Mouse (Mus musculus): ENCODE results near the gene Rab39. TPM values are rescaled to one million over a fixed set of nuclear protein-coding genes. Genes with fewer than 3 reads are reported as not detected.

Gene Rab39
- 0.56 and 0.60 TPM in 2 replicates for total RNA-seq (2017)

GRCm38 (mm10) chr9:53705992-53706696 is at the start of gene Rab39:
Gene Rab39, minus strand, starts transcription at chr9:53706232.
- peak; percentile 93 to 94 for ATAC-seq (replicated peaks in 1 of 2; ENCODE audit: insufficient read depth in 1 of 2, low FRiP score in 2 of 2, low TSS enrichment in 1 of 2, low read depth in 1 of 2, poor library complexity in 2 of 2, severe bottlenecking in 2 of 2)

DNA sequence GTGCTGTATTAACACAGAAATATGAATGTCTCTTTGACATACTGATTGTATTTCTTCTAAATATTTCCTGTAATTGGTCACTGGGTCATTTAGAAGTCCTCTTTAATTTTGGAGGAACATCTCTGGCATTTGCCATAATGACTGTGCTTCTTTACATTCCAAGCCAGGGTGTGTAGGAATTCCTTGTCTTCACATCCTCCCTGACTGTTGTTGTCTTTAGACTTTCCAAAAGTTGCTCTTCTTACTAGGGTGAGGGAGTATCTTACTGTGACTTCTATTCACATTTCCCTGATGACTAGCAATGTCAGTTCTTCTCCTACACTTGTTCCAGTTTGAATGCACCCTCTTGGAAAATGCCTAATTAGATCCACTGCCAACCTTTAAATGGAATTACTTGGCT is 48.8 kb upstream of the Rab39 start:
- ATAC-seq (replicated peaks in 1 of 2; ENCODE audit: insufficient read depth in 1 of 2, low FRiP score in 2 of 2, low TSS enrichment in 1 of 2, low read depth in 1 of 2, poor library complexity in 2 of 2, severe bottlenecking in 2 of 2) = no peak

- ATAC-seq (replicated peaks in 1 of 2; ENCODE audit: insufficient read depth in 1 of 2, low FRiP score in 2 of 2, low TSS enrichment in 1 of 2, low read depth in 1 of 2, poor library complexity in 2 of 2, severe bottlenecking in 2 of 2) = 0 out of 4 replicates have a peak, but pooled peaks of 1 of the 2 experiments have one; percentile 27
These were observed 44.9 kb upstream of the Rab39 start for GRCm38 (mm10) chr9:53750899-53751298.

DNA sequence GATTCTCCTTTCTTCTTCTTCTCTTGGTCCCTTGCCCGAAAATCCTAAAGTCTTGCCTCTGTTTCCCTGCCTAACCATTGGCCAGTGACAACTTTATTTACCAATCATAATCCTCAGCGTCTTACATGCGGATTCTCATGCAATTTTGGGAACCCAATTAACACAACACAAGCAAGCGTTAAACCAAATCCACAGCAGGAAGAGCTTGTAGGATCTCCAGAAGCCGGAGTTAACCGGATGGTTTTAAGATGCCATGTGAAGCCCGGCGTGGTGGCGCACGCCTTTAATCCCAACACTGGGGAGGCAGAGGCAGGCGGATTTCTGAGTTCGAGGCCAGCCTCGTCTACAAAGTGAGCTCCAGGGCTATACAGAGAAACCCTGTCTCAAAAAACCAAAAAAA is 44.4 kb upstream of the Rab39 start:
- no peak for ATAC-seq (replicated peaks in 1 of 2; ENCODE audit: insufficient read depth in 1 of 2, low FRiP score in 2 of 2, low TSS enrichment in 1 of 2, low read depth in 1 of 2, poor library complexity in 2 of 2, severe bottlenecking in 2 of 2)

- ATAC-seq (replicated peaks in 1 of 2; ENCODE audit: insufficient read depth in 1 of 2, low FRiP score in 2 of 2, low TSS enrichment in 1 of 2, low read depth in 1 of 2, poor library complexity in 2 of 2, severe bottlenecking in 2 of 2) = no peak
These were observed 34.9 kb upstream of the Rab39 start for GRCm38 (mm10) chr9:53740829-53741404.

DNA sequence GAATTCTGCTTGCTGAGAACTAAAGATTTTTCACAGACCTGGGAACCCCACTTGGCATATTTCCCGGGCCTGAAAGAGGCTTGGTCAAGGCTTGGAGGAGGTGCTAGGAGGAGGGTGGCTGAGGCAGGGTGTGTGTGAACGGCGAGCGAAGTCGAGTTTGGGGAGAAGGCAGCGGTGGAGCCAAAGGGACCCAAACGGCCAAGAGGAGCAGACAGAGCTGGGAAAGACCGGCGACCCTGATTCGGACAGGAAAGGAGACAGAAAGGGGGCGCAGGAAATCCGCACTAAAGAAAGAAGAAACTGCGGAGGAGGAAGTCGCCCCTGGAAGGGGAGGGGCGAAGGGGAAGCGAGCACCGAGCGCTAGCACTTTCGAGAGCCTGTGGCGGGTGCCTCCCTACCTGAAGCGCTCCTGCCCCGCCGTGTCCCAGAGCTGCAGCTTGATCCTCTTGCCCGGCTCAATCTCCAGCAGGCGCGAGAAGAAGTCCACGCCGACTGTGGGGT is 491 bp downstream of the Rab39 start:
- peak; percentile 18 to 23; a peak in 2 of 4 replicates for ATAC-seq (replicated peaks in 1 of 2; ENCODE audit: insufficient read depth in 1 of 2, low FRiP score in 2 of 2, low TSS enrichment in 1 of 2, low read depth in 1 of 2, poor library complexity in 2 of 2, severe bottlenecking in 2 of 2)

GRCm38 (mm10) chr9:53702991-53703390 is 3.0 kb downstream of the Rab39 start:
- ATAC-seq (replicated peaks in 1 of 2; ENCODE audit: insufficient read depth in 1 of 2, low FRiP score in 2 of 2, low TSS enrichment in 1 of 2, low read depth in 1 of 2, poor library complexity in 2 of 2, severe bottlenecking in 2 of 2) = no peak

DNA sequence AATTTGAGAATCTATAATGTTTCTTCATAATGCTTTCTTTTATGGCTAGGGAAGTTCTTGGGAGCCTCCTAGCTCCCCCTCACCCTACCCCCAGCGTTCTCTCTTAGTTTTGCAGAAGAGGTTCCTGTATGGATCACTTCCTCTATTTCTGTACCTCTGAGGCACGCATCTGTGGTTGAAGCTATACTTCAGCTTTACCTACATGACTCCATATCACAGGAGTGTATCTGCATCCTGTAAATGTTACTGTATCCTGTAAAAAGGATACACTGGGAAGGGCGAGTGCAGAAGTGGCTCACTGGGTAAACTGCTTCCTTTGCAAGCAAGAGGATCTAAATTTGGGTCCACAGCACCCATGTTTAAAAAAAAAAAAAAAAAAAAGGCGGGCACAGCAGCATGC is 5.5 kb downstream of the Rab39 start:
- peak; percentile 49 to 64 for ATAC-seq (replicated peaks in 1 of 2; ENCODE audit: insufficient read depth in 1 of 2, low FRiP score in 2 of 2, low TSS enrichment in 1 of 2, low read depth in 1 of 2, poor library complexity in 2 of 2, severe bottlenecking in 2 of 2)

DNA sequence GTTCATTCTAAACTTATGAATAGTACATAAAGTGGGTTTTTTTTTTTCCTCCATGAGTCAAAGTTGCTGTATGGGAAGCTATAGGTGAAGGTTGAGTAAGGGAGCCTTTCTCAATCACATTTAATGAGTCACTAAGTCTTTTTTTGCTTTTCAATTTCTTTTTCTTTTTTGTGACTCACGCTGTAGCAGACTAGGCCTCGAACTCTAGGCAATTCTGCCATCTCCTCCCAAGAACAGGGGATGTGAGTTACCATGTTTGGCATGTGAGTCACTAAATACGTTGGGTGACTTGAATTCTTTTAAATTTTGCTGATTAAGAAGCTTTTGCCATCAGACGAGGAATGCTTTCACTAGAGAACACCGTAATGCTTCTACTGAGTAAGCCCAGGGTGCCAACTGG is 10.2 kb downstream of the Rab39 start:
- ATAC-seq (replicated peaks in 1 of 2; ENCODE audit: insufficient read depth in 1 of 2, low FRiP score in 2 of 2, low TSS enrichment in 1 of 2, low read depth in 1 of 2, poor library complexity in 2 of 2, severe bottlenecking in 2 of 2) = no peak

DNA sequence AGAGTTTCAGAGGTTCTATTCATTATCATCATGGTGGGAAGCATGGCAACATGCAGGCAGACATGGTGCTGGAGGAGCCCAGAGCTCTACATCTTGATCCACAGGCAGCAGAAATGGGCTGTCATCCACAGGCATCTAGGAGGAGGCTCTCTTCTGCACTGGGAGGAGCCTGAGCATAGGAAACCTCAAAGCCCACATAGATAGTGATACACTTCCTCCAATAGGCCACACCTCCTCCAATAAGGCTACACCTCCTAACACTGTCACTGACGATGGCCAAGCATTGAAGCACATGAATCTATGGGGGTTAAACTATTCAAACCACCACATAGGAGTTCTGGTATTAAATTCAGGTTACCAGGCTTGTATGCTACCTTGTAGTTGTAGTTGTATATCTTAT is 12.3 kb downstream of the Rab39 start:
- peak; percentile 85 to 93 for ATAC-seq (replicated peaks in 1 of 2; ENCODE audit: insufficient read depth in 1 of 2, low FRiP score in 2 of 2, low TSS enrichment in 1 of 2, low read depth in 1 of 2, poor library complexity in 2 of 2, severe bottlenecking in 2 of 2)

- ATAC-seq (replicated peaks in 1 of 2; ENCODE audit: insufficient read depth in 1 of 2, low FRiP score in 2 of 2, low TSS enrichment in 1 of 2, low read depth in 1 of 2, poor library complexity in 2 of 2, severe bottlenecking in 2 of 2) = no peak
These were observed 14.0 kb downstream of the Rab39 start for GRCm38 (mm10) chr9:53691745-53692670.

DNA sequence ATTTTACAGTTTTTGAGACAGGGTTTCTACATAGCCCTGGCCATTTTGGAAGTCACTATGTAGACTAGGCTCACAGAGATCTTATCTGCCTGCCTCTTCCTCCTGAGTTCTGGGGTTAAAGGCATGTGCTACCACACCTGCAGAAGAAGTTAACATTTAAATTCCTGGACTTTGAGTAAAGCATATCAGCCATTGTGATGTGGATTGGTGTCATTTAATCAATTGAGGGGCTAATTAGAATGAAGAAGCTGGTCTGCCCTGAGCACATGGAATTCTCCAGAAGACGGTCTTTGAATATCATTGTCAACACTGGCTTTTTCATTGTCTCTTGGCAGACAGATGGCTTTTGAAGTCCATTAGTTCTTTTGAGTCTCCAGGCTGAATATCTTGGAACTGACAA is 25.2 kb downstream of the Rab39 start:
- ATAC-seq (replicated peaks in 1 of 2; ENCODE audit: insufficient read depth in 1 of 2, low FRiP score in 2 of 2, low TSS enrichment in 1 of 2, low read depth in 1 of 2, poor library complexity in 2 of 2, severe bottlenecking in 2 of 2) = no peak

GRCm38 (mm10) chr9:53676921-53677320 is 29.1 kb downstream of the Rab39 start:
- no peak for ATAC-seq (replicated peaks in 1 of 2; ENCODE audit: insufficient read depth in 1 of 2, low FRiP score in 2 of 2, low TSS enrichment in 1 of 2, low read depth in 1 of 2, poor library complexity in 2 of 2, severe bottlenecking in 2 of 2)

DNA sequence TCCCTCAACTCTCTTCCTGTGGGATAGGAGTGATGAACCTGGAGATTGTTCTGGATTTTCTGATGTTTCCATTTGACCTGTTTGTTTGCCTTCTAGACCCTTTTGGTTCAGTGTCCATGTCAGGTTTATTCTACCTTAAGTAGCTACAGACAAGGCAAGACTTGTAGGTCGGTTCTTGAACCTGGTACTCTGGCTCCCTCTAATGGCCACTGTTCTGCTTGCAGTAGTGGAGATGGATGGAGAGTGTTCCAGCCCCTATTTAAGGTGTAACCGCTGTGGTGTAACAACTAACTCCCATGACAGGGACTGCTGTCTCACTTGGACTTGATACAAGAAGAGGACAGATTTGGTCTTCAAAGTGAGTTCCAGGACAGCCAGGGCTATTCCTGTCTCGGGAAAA is 32.5 kb downstream of the Rab39 start:
- ATAC-seq (replicated peaks in 1 of 2; ENCODE audit: insufficient read depth in 1 of 2, low FRiP score in 2 of 2, low TSS enrichment in 1 of 2, low read depth in 1 of 2, poor library complexity in 2 of 2, severe bottlenecking in 2 of 2) = peak; percentile 73 to 93

GRCm38 (mm10) chr9:53669680-53670219 is 36.3 kb downstream of the Rab39 start, which contains the start of gene Cul5:
Gene Cul5, minus strand, starts transcription at chr9:53670014.
- no peak for ATAC-seq (replicated peaks in 1 of 2; ENCODE audit: insufficient read depth in 1 of 2, low FRiP score in 2 of 2, low TSS enrichment in 1 of 2, low read depth in 1 of 2, poor library complexity in 2 of 2, severe bottlenecking in 2 of 2)

- peak; percentile 84 to 87 for ATAC-seq (replicated peaks in 1 of 2; ENCODE audit: insufficient read depth in 1 of 2, low FRiP score in 2 of 2, low TSS enrichment in 1 of 2, low read depth in 1 of 2, poor library complexity in 2 of 2, severe bottlenecking in 2 of 2)
These were observed 38.9 kb downstream of the Rab39 start for GRCm38 (mm10) chr9:53667020-53667669.

GRCm38 (mm10) chr9:53666665-53667019 is 39.4 kb downstream of the Rab39 start:
- ATAC-seq (replicated peaks in 1 of 2; ENCODE audit: insufficient read depth in 1 of 2, low FRiP score in 2 of 2, low TSS enrichment in 1 of 2, low read depth in 1 of 2, poor library complexity in 2 of 2, severe bottlenecking in 2 of 2) = 0 out of 4 replicates have a peak, but pooled peaks of 1 of the 2 experiments have one; percentile 4
